Mouse (Mus musculus) heart, postnatal 4 days (tissue): ENCODE results near the gene Wdr48. TPM values are rescaled to one million over a fixed set of nuclear protein-coding genes. Genes with fewer than 3 reads are reported as not detected.

Experiments
- DNase-seq: peaks from one replicate; pipeline ENCODE4 v3.0.0; 2021
- total RNA-seq, 2 experiments: library from RNA; stranded (reverse); gene quantifications; 2 replicates each; pipeline ENCODE4 v1.2.3; 2021

Gene Wdr48
- total RNA-seq, 2 experiments from 2014 or later: 30.9 to 32.5 TPM

GRCm38 (mm10) chr9:119925729-119926128 is 31.1 kb downstream of the Wdr48 start:
- DNase-seq: no peak

DNA sequence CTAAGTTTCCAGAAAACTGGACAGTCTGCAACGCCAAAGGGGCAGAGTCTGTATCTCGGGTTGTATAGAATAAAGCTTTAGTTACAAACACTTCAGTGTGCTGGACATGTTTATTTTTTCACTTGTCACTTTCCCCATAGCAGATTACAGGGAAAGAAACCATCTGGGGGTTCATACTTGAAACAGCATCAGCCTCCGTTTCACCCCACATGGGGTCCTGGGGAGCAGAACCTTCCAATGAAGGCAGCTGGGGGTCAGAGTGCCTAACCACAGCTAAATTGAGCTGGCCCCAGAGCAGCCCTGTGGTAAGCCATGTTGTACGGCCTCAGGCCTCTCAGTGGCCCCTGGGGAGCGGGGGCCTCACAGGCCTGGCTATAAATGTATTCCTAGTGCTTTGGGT is 31.8 kb downstream of the Wdr48 start:
- DNase-seq: no peak

DNA sequence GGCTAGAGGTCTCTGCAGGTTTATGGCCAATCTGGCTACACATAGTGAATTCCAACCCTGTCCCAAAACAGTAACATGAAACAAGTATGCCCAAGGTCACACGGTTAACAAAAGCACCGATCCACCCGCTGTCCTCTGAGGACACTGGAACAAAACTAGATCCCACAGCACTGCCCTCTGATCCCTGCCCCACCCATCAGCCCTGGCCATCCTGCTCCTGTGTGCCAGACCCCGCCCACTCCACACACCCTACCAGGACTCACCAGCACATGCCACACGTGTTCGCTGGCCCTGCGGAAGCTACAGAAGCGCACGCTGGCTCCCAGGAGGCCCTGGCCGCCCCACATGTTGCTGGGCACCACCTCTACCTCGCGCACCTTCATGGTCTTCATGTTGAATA is 37.7 kb downstream of the Wdr48 start:
- no peak for DNase-seq

DNA sequence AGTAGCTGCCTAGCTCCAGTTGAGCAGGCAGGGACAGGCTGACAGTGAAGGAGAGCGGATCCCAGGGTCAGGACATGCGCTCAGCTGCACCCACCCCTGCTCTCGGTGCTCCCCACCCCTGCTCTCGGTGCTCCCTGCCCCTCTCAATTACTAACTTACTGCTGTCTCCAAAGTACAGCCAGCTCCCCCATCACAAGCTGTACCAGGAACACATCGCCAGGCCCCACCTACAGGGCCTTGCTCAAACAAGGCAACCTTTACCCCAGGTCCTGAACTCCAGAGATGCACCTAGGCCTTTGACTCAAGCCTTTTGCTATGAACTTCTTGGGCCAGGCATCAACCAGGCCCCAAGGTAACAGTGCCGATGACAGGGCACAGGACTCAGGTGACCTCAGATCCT is 39.0 kb downstream of the Wdr48 start:
- no peak for DNase-seq

DNA sequence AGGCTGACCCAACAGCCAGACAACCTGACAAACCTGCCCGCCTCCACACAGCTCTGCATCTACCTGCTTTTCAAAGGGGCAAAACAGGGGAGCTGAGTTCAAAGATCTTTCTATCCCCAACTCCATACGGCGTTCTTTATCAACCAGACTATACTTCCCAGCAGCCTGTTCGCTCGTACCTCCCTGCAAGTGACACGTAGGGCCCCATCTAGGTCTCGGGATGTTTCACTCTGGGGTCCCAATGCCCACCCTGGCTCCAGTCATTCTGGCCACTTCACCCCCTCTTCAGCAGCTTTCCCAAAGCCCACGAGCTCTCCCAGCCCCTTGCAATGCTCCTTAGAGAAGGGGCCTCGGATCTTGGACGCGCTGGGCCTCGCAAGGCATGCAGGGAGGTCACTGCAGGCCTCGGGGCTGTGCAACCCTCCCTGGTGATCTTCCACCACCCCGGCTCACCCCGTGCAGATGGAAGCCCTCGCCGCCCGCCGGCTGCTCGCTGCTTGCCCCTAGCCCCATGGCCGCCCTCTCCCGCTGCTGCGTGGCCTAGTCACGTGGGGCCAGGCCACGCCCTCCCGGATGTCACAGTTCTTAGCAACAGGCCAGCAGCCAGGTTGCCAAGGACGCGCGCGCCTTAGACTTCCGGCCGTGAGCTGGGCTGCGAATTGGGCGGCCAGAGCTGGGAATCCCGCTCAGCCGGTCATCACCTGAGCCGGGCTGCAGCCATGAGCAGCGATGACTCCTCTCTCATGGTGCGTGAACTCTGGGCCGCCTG is 42.5 kb downstream of the Wdr48 start, which contains the start of the genes Gorasp1 and Ttc21a:
Gorasp1 (minus strand) TSS at position 561 of the 769 bp plus-strand sequence.
Ttc21a (plus strand) TSS at position 602 of the 769 bp plus-strand sequence.
- peak; percentile 97 for DNase-seq

GRCm38 (mm10) chr9:119938496-119938895 is 43.8 kb downstream of the Wdr48 start:
- no peak for DNase-seq

- DNase-seq: no peak
Measured at GRCm38 (mm10) chr9:119939646-119940045, 45.0 kb downstream of the Wdr48 start.

DNA sequence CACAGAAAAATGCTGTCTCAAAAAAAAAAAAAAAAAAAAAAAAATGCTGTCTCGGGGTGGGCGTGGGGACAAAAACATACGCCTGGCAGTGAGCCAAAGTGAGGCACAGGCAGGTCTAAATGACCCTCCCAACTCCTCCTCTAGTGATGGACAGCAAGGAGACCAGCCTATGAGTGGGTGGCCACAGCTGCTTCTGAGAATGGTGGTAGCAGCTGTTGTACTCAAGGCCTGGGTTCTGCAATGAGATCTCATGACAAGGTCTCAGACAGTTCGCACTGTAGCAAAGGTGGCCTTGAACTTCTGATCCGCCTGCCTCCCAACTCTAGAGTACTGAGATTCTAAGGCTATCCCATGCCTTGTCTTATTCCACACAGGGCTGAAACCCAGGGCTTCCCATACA is 46.7 kb downstream of the Wdr48 start:
- no peak for DNase-seq

GRCm38 (mm10) chr9:119941861-119942260 is 47.2 kb downstream of the Wdr48 start:
- no peak for DNase-seq

GRCm38 (mm10) chr9:119943326-119943725 is 48.6 kb downstream of the Wdr48 start:
- DNase-seq: no peak

- peak; percentile 64 for DNase-seq
Measured at GRCm38 (mm10) chr9:119945173-119945900, 50.7 kb downstream of the Wdr48 start.

GRCm38 (mm10) chr9:119948804-119949203 is 54.1 kb downstream of the Wdr48 start:
- no peak for DNase-seq

GRCm38 (mm10) chr9:119950434-119950833 is 55.8 kb downstream of the Wdr48 start:
- peak; percentile 46 for DNase-seq

- no peak for DNase-seq
Measured at GRCm38 (mm10) chr9:119951388-119951787, 56.7 kb downstream of the Wdr48 start.

DNA sequence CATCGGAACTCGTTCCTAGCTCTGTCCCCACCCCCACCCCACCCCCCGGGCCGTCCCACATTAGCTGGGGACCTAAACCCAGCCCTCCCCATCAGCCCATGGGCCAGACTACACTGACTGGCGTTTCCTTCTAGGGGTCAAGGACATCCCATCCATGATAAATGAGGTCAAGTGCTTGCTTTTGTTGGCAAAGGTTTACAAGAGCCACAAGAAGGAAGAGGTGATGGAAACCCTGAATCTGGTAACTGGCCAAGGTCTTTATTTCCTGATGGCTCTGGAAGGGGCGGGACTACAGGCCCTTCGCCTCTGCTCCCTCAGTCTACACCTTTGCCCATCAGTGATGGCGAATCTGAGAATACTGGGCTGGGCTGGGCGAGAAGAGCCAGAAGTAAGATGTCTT is 64.2 kb downstream of the Wdr48 start:
- no peak for DNase-seq

DNA sequence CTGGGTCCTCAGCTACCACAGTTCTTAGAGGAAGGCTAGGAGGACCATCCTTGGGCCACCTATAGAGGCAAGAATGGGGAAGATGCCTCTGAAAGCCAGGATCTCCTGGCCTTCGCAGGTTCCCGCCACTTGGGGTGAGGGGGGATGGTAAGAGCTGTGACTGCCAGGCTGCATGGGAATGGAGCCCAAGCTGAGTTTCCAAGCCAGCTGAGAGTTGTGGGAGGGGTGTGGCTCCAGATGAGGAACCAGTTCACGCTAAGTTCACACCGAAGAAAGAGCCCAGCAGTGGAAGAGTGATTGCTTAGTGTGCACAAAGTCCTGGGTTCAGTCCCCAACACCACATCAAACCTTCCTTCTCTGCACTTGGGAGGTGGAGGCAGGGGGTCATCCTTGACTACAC is 67.5 kb downstream of the Wdr48 start:
- DNase-seq: no peak

GRCm38 (mm10) chr9:119962987-119963667 is 68.4 kb downstream of the Wdr48 start:
- peak; percentile 86 for DNase-seq

DNA sequence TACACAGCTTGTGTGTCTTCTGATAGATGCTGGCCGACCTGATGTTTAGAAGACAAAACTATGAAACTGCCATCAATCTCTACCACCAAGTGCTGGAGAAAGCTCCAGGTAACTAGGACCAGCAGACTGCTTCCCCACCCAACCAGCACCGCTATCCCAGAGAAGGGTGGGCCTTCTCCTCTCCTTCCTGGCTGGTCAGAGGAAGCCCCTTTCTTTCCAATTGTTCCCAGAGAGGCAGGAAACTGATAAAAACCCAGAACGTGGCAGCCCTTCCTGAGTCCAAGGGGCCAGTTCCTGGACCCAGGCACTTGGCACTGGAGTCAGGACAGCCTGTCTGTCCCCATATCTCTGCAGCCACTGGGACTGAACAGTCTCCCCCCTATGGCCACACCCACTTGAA is 69.5 kb downstream of the Wdr48 start:
- DNase-seq: peak; percentile 40

- DNase-seq: no peak
Measured at GRCm38 (mm10) chr9:119965186-119965585, 70.5 kb downstream of the Wdr48 start.

GRCm38 (mm10) chr9:119966221-119966910 is 71.7 kb downstream of the Wdr48 start:
- no peak for DNase-seq

DNA sequence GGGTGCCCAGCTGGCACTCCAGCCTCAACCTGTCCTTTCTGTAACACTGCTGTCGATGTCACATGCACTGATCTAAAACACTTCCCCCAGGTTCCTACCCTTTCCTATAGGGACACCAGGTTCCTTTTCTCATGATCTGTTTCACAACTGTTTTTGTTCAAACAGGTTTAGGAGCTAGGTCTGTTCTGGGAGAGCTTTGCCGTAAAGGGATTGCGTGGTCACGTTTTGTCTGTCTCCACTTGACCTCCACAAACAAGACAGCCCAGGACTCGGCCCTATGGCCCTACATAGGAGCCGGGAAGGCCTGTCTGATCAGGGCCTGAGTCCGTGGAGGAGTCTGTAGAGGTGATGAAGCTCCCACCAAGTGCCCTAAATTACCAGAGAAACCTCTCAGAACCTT is 75.1 kb downstream of the Wdr48 start:
- DNase-seq: no peak

GRCm38 (mm10) chr9:119970221-119970620 is 75.5 kb downstream of the Wdr48 start:
- peak; percentile 91 for DNase-seq
